Mouse (Mus musculus) kidney, adult 2 months (tissue): Measurements from ENCODE around the gene Svep1.

Experiments
- CTCF ChIP-seq: fragments of 200-500 bp; conservative IDR thresholded peaks from 2 replicates; pipeline ENCODE4 v1.5.1; 2011; ENCODE audit warnings: low read depth, mild to moderate bottlenecking, control low read depth, low read length, moderate library complexity, mixed read lengths; ENCODE audit not compliant: insufficient read depth, insufficient read length
- POLR2A ChIP-seq: fragments of 200-500 bp; IDR thresholded peaks from one replicate; pipeline ENCODE4 v1.6.1; 2011; ENCODE audit warnings: low read depth, low read length, control low read depth

DNA sequence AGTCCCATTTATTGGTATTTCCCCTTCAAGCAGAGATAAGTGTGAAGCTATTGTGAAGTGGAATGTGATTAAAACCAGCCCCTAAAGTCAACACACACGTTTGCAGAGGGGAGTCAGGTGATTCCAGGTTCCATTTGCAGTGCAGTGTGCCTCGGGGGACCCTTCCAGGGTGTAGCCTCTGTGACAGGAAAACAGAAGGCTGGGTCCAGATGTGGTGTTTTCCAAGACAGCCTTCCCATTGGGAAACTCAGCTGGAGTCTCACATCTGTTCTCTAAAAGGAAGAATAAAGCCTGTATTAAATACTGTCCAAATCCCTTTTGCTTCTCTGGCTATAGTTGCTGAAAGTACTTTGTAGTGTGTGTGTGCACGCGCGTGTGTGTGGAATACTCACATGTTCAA lies 152.2 kb downstream of the Svep1 start:
- no peak for TF ChIP-seq CTCF
- TF ChIP-seq POLR2A: no peak
